Comparison of ENCODE assay signal across 17 mouse cellular contexts in genomic region chr4:117152714-117153113, GRCm38 (mm10). TPM values are rescaled to one million over a fixed set of nuclear protein-coding genes. Genes with fewer than 3 reads are reported as not detected.
DNase-seq lines count a peak whose midpoint lies in the region; ATAC-seq and TF ChIP-seq lines count a peak whose summit lies in the region.
"Had no signal": no experiment of that assay in that cellular context is flagged by ENCODE, and none has a peak within 500 bp of the region (broad histone marks: within the 10 kb centered on the region; RNA-seq: fewer than 3 reads in every experiment).

No protein-coding gene starts in this region.

- ATAC-seq in heart, embryonic 16.5 days (replicated peaks; ENCODE audit: extremely low read depth, insufficient read depth, low FRiP score), result no peak
- ATAC-seq in embryonic facial prominence, embryonic 12.5 days (ENCODE audit: insufficient number of reproducible peaks, insufficient read depth, low FRiP score, low TSS enrichment), result no peak
- ATAC-seq in liver, embryonic 15.5 days (ENCODE audit: insufficient read depth), result no peak
- ATAC-seq: activated CD4-positive, CD25-positive, alpha-beta regulatory T cell, adult 4 months; CD4-positive, CD25-positive, alpha-beta regulatory T cell, adult 4 months; hindbrain, embryonic 16.5 days; midbrain, embryonic 16.5 days had no signal

- H3K4me2 ChIP-seq in heart, embryonic 16.5 days (ENCODE audit: low read depth, low read length), result no peak overlapping the region
- no peak overlapping the region for H3K4me2 ChIP-seq in embryonic facial prominence, embryonic 12.5 days (replicated peaks)
- H3K4me2 ChIP-seq in liver, embryonic 15.5 days, result peak overlapping the region; percentile 86
- H3K4me2 ChIP-seq: forebrain, embryonic 12.5 days had no signal

- TF ChIP-seq EP300 in ES-Bruce4 (IDR thresholded peaks at IDR 0.05; ENCODE audit: insufficient read depth, low read depth, low read length), result peak; percentile 91

- 60% methylated on average over 5 of the region's 5 CpGs for WGBS in heart, embryonic 16.5 days
- WGBS in embryonic facial prominence, embryonic 12.5 days, result 81% methylated on average over 5 of the region's 5 CpGs
- 53% methylated on average over 5 of the region's 5 CpGs for WGBS in liver, embryonic 15.5 days (ENCODE audit: insufficient replicate concordance)

- H3K4me1 ChIP-seq in heart, embryonic 16.5 days (ENCODE audit: control insufficient read depth, insufficient read depth, low read length), result peaks cover 24% of the 10 kb centered on the region
- H3K4me1 ChIP-seq in ES-Bruce4 (ENCODE audit: control insufficient read depth, insufficient read depth, low read length), result no peaks in the 10 kb centered on the region
- peaks cover 24% of the 10 kb centered on the region for H3K4me1 ChIP-seq in embryonic facial prominence, embryonic 12.5 days
- peaks cover 39% of the 10 kb centered on the region for H3K4me1 ChIP-seq in liver, embryonic 15.5 days (replicated peaks)

- H3K36me3 ChIP-seq in heart, embryonic 16.5 days (ENCODE audit: control insufficient read depth, insufficient read depth), result peaks cover 44% of the 10 kb centered on the region
- peaks cover 57% of the 10 kb centered on the region for H3K36me3 ChIP-seq in ES-Bruce4 (ENCODE audit: control insufficient read depth, insufficient read depth, low read length, poor library complexity, severe bottlenecking)
- H3K36me3 ChIP-seq in embryonic facial prominence, embryonic 12.5 days, result peaks cover 60% of the 10 kb centered on the region
- peaks cover 51% of the 10 kb centered on the region for H3K36me3 ChIP-seq in liver, embryonic 15.5 days (replicated peaks)

- H3K27ac ChIP-seq in heart, embryonic 16.5 days (ENCODE audit: low read length), result no peak overlapping the region
- H3K27ac ChIP-seq in ES-Bruce4 (ENCODE audit: insufficient read depth, low read length), result peak overlapping the region; percentile 94
- no peak overlapping the region for H3K27ac ChIP-seq in embryonic facial prominence, embryonic 12.5 days
- H3K27ac ChIP-seq in liver, embryonic 15.5 days (replicated peaks), result 0 out of 2 replicates have a peak overlapping the region, but pooled peaks have one; percentile 29
- H3K27ac ChIP-seq: forebrain, embryonic 12.5 days had no signal

- no peak for TF ChIP-seq CTCF in ES-Bruce4 (IDR thresholded peaks at IDR 0.05; ENCODE audit: low read depth, low read length)

- no peak overlapping the region for H3K4me3 ChIP-seq in heart, embryonic 16.5 days (ENCODE audit: low read length)
- H3K4me3 ChIP-seq in ES-Bruce4 (ENCODE audit: low read depth, low read length), result peak overlapping the region; percentile 99
- H3K4me3 ChIP-seq in embryonic facial prominence, embryonic 12.5 days, result no peak overlapping the region; the same call in 1 of the 2 replicates
- peak overlapping the region; percentile 96; the same call in 1 of the 2 replicates for H3K4me3 ChIP-seq in liver, embryonic 15.5 days (replicated peaks)
- H3K4me3 ChIP-seq: forebrain, embryonic 12.5 days had no signal

- intact Hi-C loops in heart, postnatal 14 days (cut with DNase I), result no loop called here

- H3K9me3 ChIP-seq in heart, embryonic 16.5 days (replicated peaks; ENCODE audit: control insufficient read depth, low read length), result no peaks in the 10 kb centered on the region
- H3K9me3 ChIP-seq in ES-Bruce4 (replicated peaks; ENCODE audit: control insufficient read depth, insufficient read depth, low read length, poor library complexity, severe bottlenecking), result no peaks in the 10 kb centered on the region
- no peaks in the 10 kb centered on the region for H3K9me3 ChIP-seq in embryonic facial prominence, embryonic 12.5 days
- no peaks in the 10 kb centered on the region for H3K9me3 ChIP-seq in liver, embryonic 15.5 days (replicated peaks)
- H3K9me3 ChIP-seq: forebrain, embryonic 12.5 days had no signal

- no peak for DNase-seq in heart, postnatal 14 days
- no peak for DNase-seq in cerebellum, adult 11-12 months
- no peak for DNase-seq in yolk sac, embryonic 10.5 days (ENCODE audit: low spot score)
- DNase-seq: gastrocnemius, postnatal 36 days; lung, postnatal 36 days had no signal

- peak overlapping the region; percentile 30; the same call in 1 of the 2 replicates for H3K9ac ChIP-seq in heart, embryonic 16.5 days (ENCODE audit: low read length)
- H3K9ac ChIP-seq in ES-Bruce4 (ENCODE audit: low read depth, poor library complexity, severe bottlenecking), result peak overlapping the region; percentile 96
- peak overlapping the region; percentile 10; the same call in 1 of the 2 replicates for H3K9ac ChIP-seq in embryonic facial prominence, embryonic 12.5 days
- H3K9ac ChIP-seq in liver, embryonic 15.5 days, result 0 out of 2 replicates have a peak overlapping the region, but pooled peaks have one; percentile 7
- H3K9ac ChIP-seq: forebrain, embryonic 12.5 days had no signal

- no peaks in the 10 kb centered on the region for H3K27me3 ChIP-seq in heart, embryonic 16.5 days (ENCODE audit: control insufficient read depth, insufficient read depth, low read length)
- no peaks in the 10 kb centered on the region for H3K27me3 ChIP-seq in ES-Bruce4 (ENCODE audit: control insufficient read depth, insufficient read depth, low read length, poor library complexity, severe bottlenecking)
- no peaks in the 10 kb centered on the region for H3K27me3 ChIP-seq in embryonic facial prominence, embryonic 12.5 days
- H3K27me3 ChIP-seq in liver, embryonic 15.5 days, result no peaks in the 10 kb centered on the region
- H3K27me3 ChIP-seq: forebrain, embryonic 12.5 days had no signal

- TF ChIP-seq POLR2A in ES-Bruce4 (IDR thresholded peaks at IDR 0.05; ENCODE audit: insufficient read depth, low read length), result no peak

RNA-seq across cellular contexts. Expression of gene Rps8, which starts 3.3 kb away (rescaled TPM):
- polyA plus RNA-seq in heart, embryonic 16.5 days (2015; fragmentation: Nextera tagmentation; extraction: Ambion mirVana), result 420 and 513 TPM in 2 replicates
- total RNA-seq in heart, postnatal 14 days (2021), result 100 to 1,000 TPM; 590 to 604 TPM
- 2,253 and 2,515 TPM in 2 replicates for polyA plus RNA-seq in ES-Bruce4 (2011; ENCODE audit: insufficient read depth, insufficient read length, low read depth, missing spikeins)
- 804 and 834 TPM in 2 replicates for polyA plus RNA-seq in embryonic facial prominence, embryonic 12.5 days (2016; fragmentation: Nextera tagmentation; extraction: Ambion mirVana)
- polyA plus RNA-seq in liver, embryonic 15.5 days (2015; fragmentation: Nextera tagmentation; extraction: Ambion mirVana), result 536 and 611 TPM in 2 replicates

RNA-seq across cellular contexts. Expression of gene Plk3, which starts 19.0 kb away (rescaled TPM):
- 1.9 and 2.2 TPM in 2 replicates for polyA plus RNA-seq in heart, embryonic 16.5 days (2015; fragmentation: Nextera tagmentation; extraction: Ambion mirVana)
- 1 to 10 TPM; 1.8 to 3.1 TPM for total RNA-seq in heart, postnatal 14 days (2021)
- polyA plus RNA-seq in ES-Bruce4 (2011; ENCODE audit: insufficient read depth, insufficient read length, low read depth, missing spikeins), result 12.1 and 12.5 TPM in 2 replicates
- 5.0 and 5.5 TPM in 2 replicates for polyA plus RNA-seq in embryonic facial prominence, embryonic 12.5 days (2016; fragmentation: Nextera tagmentation; extraction: Ambion mirVana)
- 2.5 and 3.2 TPM in 2 replicates for polyA plus RNA-seq in liver, embryonic 15.5 days (2015; fragmentation: Nextera tagmentation; extraction: Ambion mirVana)

RNA-seq across cellular contexts. Expression of gene Tctex1d4, which starts 26.1 kb away (rescaled TPM):
- polyA plus RNA-seq in heart, embryonic 16.5 days (2015; fragmentation: Nextera tagmentation; extraction: Ambion mirVana), result 0.61 and 0.84 TPM in 2 replicates
- total RNA-seq in heart, postnatal 14 days (2021), result not detected
- not detected in 2 replicates for polyA plus RNA-seq in ES-Bruce4 (2011; ENCODE audit: insufficient read depth, insufficient read length, low read depth, missing spikeins)
- polyA plus RNA-seq in embryonic facial prominence, embryonic 12.5 days (2016; fragmentation: Nextera tagmentation; extraction: Ambion mirVana), result not detected in 2 replicates
- polyA plus RNA-seq in liver, embryonic 15.5 days (2015; fragmentation: Nextera tagmentation; extraction: Ambion mirVana), result 0.12 TPM in 1 of 2 replicates, not detected in the other
- total RNA-seq: common myeloid progenitor, adult 5-6 weeks; gastrocnemius, postnatal 36 days; left cerebral cortex, postnatal 14 days; neutrophil, adult 5-6 weeks had no signal
- polyA plus RNA-seq: forebrain, embryonic 12.5 days had no signal

RNA-seq across cellular contexts. Expression of gene Btbd19, which starts 27.2 kb away (rescaled TPM):
- polyA plus RNA-seq in heart, embryonic 16.5 days (2015; fragmentation: Nextera tagmentation; extraction: Ambion mirVana), result 3.0 and 4.6 TPM in 2 replicates
- total RNA-seq in heart, postnatal 14 days (2021), result 1 to 10 TPM; 3.3 to 5.5 TPM
- polyA plus RNA-seq in ES-Bruce4 (2011; ENCODE audit: insufficient read depth, insufficient read length, low read depth, missing spikeins), result 60.9 and 65.8 TPM in 2 replicates
- 4.4 and 4.9 TPM in 2 replicates for polyA plus RNA-seq in embryonic facial prominence, embryonic 12.5 days (2016; fragmentation: Nextera tagmentation; extraction: Ambion mirVana)
- 2.9 and 3.2 TPM in 2 replicates for polyA plus RNA-seq in liver, embryonic 15.5 days (2015; fragmentation: Nextera tagmentation; extraction: Ambion mirVana)

RNA-seq across cellular contexts. Expression of gene Kif2c, which starts 29.7 kb away (rescaled TPM):
- 36.5 and 39.9 TPM in 2 replicates for polyA plus RNA-seq in heart, embryonic 16.5 days (2015; fragmentation: Nextera tagmentation; extraction: Ambion mirVana)
- 1 to 10 TPM; 1.7 to 3.4 TPM for total RNA-seq in heart, postnatal 14 days (2021)
- 109 and 112 TPM in 2 replicates for polyA plus RNA-seq in ES-Bruce4 (2011; ENCODE audit: insufficient read depth, insufficient read length, low read depth, missing spikeins)
- 83.8 and 89.5 TPM in 2 replicates for polyA plus RNA-seq in embryonic facial prominence, embryonic 12.5 days (2016; fragmentation: Nextera tagmentation; extraction: Ambion mirVana)
- polyA plus RNA-seq in liver, embryonic 15.5 days (2015; fragmentation: Nextera tagmentation; extraction: Ambion mirVana), result 27.5 and 29.8 TPM in 2 replicates

Comparison
In these comparisons a context has a peak if more than half of its experiments do, and no peak if none do; other contexts are left out.
1. H3K27ac ChIP-seq: peak in ES-Bruce4 (single experiment) and liver, embryonic 15.5 days (single experiment); none in heart, embryonic 16.5 days (single experiment) and embryonic facial prominence, embryonic 12.5 days (single experiment).
2. H3K4me3 ChIP-seq: peak in ES-Bruce4 (single experiment) and liver, embryonic 15.5 days (single experiment); none in heart, embryonic 16.5 days (single experiment) and embryonic facial prominence, embryonic 12.5 days (single experiment).
3. H3K9ac ChIP-seq: peak in every context shown above with its lines; median percentile 96 in ES-Bruce4; 30 in heart, embryonic 16.5 days; 10 in embryonic facial prominence, embryonic 12.5 days; 7 in liver, embryonic 15.5 days.